Mouse (Mus musculus) intestine, postnatal 0 days (tissue): ENCODE measurements at regions not wholly inside any gene's neighbourhood (a gene's known extent, or its start where the extent isn't known, plus 50 kb on each side); places are given as distances from the start of the nearest gene placed in this dataset.

Experiments
- ATAC-seq: fragments of 200-750 bp; cut with Nextera tagmentation; 2 replicates; pipeline ENCODE4 v1.8.0; 2017; ENCODE audit warnings: mild to moderate bottlenecking, moderate TSS enrichment, moderate library complexity
- H3K27ac ChIP-seq: fragments of 300-500 bp; sonication (generic); 2 replicates; pipeline ENCODE4 v1.5.1; 2014; ENCODE audit warnings: mild to moderate bottlenecking, low read depth, low read length, moderate library complexity
- H3K27me3 ChIP-seq: fragments of 300-500 bp; sonication (generic); replicated peaks from 2 replicates; pipeline ENCODE4 v1.6.1; 2014; ENCODE audit warnings: low read length, mixed read lengths; ENCODE audit not compliant: control insufficient read depth, insufficient read depth
- H3K36me3 ChIP-seq: fragments of 300-500 bp; sonication (generic); 2 replicates; pipeline ENCODE4 v1.6.1; 2014; ENCODE audit warnings: mild to moderate bottlenecking, moderate library complexity; ENCODE audit not compliant: control insufficient read depth, insufficient read depth
- H3K4me1 ChIP-seq: fragments of 300-500 bp; sonication (generic); replicated peaks from 2 replicates; pipeline ENCODE4 v1.6.1; 2014; ENCODE audit warnings: antibody characterized with exemption, low read length, mixed read lengths; ENCODE audit not compliant: control insufficient read depth, insufficient read depth
- H3K4me2 ChIP-seq: fragments of 300-500 bp; sonication (generic); replicated peaks from 2 replicates; pipeline ENCODE4 v1.6.1; 2014; ENCODE audit warnings: low read depth, mild to moderate bottlenecking, moderate library complexity
- H3K4me3 ChIP-seq: fragments of 300-500 bp; sonication (generic); 2 replicates; pipeline ENCODE4 v1.5.1; 2014; ENCODE audit warnings: low read depth, low read length
- H3K9ac ChIP-seq: fragments of 300-500 bp; sonication (generic); 2 replicates; pipeline ENCODE4 v1.6.1; 2014; ENCODE audit warnings: mild to moderate bottlenecking, low read depth, low read length
- H3K9me3 ChIP-seq: fragments of 300-500 bp; sonication (generic); 2 replicates; pipeline ENCODE4 v1.6.1; 2016; ENCODE audit warnings: mixed run types; ENCODE audit not compliant: control insufficient read depth
- CTCF ChIP-seq: sonication (generic); IDR thresholded peaks from 2 replicates; pipeline ENCODE4 v1.5.1; 2016; ENCODE audit warnings: low read depth, mild to moderate bottlenecking, control low read depth, antibody characterized with exemption, moderate library complexity
- WGBS: fragments of 180-500 bp; shearing (Covaris S2); extraction: QIAGEN DNeasy Blood & Tissue Kit; methylation state at CpG from one replicate; pipeline ENCODE4 v1.1.7; 2014; 5-methylcytosine and 5-hydroxymethylcytosine counted together

DNA sequence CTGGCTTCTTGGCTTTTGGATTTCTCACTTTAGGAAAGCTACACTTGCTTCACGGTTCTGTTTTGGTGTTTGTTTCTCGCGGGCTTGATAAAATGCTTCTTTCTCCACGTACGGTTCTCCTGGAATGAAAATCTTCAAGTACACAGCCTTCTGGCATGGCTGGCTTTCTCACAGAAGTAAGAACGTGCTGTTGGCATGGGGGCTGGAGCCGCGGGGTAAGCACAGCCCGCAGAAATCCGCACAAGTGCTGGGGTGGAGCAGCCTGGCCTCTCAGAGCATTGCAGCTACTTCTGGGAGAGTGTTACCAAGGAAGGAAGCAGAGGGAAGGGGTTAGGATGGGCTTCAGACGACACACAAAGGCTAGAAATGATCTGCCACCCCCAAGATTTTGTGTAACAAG is 510.2 kb downstream of the Plcl1 start:
- 0 out of 2 replicates have a peak, but pooled peaks cover 5% of the 10 kb centered on the region for H3K4me1 ChIP-seq
- no peaks in the 10 kb centered on the region for H3K27me3 ChIP-seq
- no peak overlapping the region for H3K9ac ChIP-seq
- TF ChIP-seq CTCF: no peak
- no peaks in the 10 kb centered on the region for H3K36me3 ChIP-seq
- no peak for ATAC-seq
- H3K9me3 ChIP-seq: no peaks in the 10 kb centered on the region
- H3K27ac ChIP-seq: no peak overlapping the region
- H3K4me3 ChIP-seq: no peak overlapping the region
- WGBS: 57% methylated on average over 11 of the region's 11 CpGs
- no peak overlapping the region for H3K4me2 ChIP-seq

DNA sequence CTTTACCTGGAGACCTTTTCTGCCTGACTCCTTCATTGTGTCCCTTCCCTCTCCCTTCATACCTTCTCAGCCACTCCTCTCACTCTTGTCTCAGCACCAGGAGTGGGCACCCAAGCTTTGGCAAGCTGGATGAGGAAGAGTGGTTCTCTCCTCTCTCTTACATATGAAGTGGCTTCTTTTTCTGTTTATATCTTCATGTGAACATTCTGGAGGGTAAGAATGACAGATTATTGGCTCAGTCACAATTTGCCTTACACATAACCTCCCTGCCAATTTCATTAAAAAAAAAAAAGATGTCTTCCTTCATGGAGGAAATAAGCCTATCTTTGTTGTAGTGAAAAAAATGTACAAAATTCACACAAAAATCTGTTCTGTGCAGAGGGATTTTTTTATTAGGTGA is 513.8 kb downstream of the Plcl1 start:
- Histone ChIP-seq H3K4me3 (no peak overlapping the region), H3K9me3 (no peaks in the 10 kb centered on the region), H3K4me1 (no peaks in the 10 kb centered on the region), H3K27ac (no peak overlapping the region), H3K4me2 (no peak overlapping the region), H3K36me3 (no peaks in the 10 kb centered on the region), H3K27me3 (no peaks in the 10 kb centered on the region), H3K9ac (no peak overlapping the region)
- ATAC-seq: no peak
- no peak for TF ChIP-seq CTCF

DNA sequence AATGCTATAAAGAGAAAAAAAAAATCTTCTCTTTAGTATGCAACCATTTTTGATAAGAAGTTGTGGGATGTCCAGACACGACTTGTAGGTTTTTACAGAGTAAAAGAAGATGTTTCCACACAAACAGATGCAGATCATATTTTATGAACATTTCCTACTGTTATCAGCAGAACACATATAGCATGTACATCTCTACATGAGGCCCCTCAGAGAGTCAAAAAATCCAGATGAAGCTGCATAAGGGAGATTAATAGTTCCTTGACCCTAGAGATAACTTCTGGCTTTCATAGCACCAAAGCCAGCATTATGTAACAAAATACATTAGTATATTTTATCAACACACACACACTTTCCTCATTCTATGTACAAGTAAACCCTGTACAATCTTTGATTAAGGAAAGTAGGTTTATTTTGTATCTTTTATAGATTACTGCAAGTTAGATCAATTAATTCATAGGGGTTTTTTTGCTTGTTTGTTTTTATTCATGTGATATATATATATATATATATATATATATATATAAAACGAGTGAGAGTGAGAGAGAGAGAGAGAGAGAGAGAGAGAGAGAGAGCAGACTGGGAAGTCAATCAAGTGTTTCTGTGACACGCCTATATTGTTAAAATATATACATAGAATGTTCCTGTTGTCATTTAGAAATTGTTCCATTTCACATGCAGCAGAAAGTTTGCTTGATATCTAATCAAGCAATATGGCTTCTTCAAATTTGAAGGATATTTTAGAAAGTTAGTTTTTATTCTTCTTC is 541.2 kb downstream of the Plcl1 start:
- no peak for ATAC-seq
- no peak for TF ChIP-seq CTCF
- 70% methylated on average over 3 of the region's 3 CpGs for WGBS

DNA sequence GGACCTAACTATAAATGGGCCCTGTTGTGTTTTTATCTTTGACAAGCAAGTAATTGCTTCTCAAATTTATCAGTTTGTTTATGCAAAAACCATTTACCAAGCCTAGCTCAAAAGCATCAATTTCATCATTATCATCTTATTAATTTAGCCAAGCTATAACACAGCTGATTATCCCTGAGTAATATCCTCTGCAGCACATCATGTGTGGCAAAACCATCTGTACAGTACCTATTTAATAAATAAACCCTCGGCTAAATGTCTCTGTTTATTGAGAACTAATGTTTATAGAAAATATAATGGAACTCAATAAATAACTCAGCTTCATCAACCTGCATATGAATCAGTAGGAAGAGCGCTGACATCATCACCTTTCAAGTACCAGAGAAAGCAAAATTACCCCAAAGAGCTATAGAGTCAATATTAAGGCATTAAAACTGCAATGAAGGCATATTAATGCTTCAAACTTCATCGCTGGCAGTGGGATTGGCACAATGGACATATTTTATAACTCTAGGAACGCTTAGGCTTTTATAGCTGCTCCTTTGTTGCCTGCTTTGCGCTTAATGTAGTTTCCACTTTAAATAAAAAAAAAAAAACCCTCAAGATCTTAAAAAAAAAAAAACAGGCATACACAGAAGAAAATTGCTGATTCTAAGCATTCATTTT is 542.0 kb downstream of the Plcl1 start:
- H3K9ac ChIP-seq: no peak overlapping the region
- no peak overlapping the region for H3K4me3 ChIP-seq
- no peaks in the 10 kb centered on the region for H3K9me3 ChIP-seq
- H3K4me1 ChIP-seq: no peaks in the 10 kb centered on the region
- H3K4me2 ChIP-seq: no peak overlapping the region
- WGBS: 77% methylated on average over 5 of the region's 5 CpGs
- H3K27ac ChIP-seq: no peak overlapping the region
- no peaks in the 10 kb centered on the region for H3K27me3 ChIP-seq
- H3K36me3 ChIP-seq: no peaks in the 10 kb centered on the region
- no peak for ATAC-seq
- TF ChIP-seq CTCF: no peak

More for the DNA sequence above, 541.2 kb downstream of the Plcl1 start:
- Histone ChIP-seq H3K27me3 (no peaks in the 10 kb centered on the region), H3K36me3 (no peaks in the 10 kb centered on the region), H3K9me3 (no peaks in the 10 kb centered on the region), H3K4me3 (no peak overlapping the region), H3K9ac (no peak overlapping the region), H3K4me2 (no peak overlapping the region), H3K4me1 (no peaks in the 10 kb centered on the region), H3K27ac (no peak overlapping the region)

DNA sequence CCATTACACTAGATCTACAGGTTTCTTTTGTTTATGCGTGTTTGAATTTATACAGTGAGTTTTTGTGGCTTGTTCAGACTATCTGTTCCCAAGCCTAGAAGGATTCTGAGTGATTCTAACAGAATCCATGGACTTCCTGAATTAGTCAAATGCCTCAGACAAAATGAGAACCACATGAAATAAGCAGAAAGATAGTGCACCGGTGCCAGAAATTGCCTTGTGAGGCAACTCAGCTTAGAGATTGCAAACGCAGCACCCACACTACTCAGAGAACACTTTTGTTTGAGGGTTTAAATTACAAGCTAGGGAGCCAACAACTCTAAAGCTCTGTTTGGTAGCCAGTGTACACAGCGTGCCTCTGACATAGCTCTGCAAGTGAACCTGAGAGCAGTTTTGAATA is 543.9 kb downstream of the Plcl1 start:
- H3K9ac ChIP-seq: no peak overlapping the region
- no peak for TF ChIP-seq CTCF
- no peak for ATAC-seq
- WGBS: 88% methylated on average over 4 of the region's 4 CpGs
- H3K36me3 ChIP-seq: no peaks in the 10 kb centered on the region
- no peaks in the 10 kb centered on the region for H3K4me1 ChIP-seq
- no peak overlapping the region for H3K4me2 ChIP-seq
- H3K4me3 ChIP-seq: no peak overlapping the region
- H3K9me3 ChIP-seq: no peaks in the 10 kb centered on the region
- no peaks in the 10 kb centered on the region for H3K27me3 ChIP-seq
- no peak overlapping the region for H3K27ac ChIP-seq

DNA sequence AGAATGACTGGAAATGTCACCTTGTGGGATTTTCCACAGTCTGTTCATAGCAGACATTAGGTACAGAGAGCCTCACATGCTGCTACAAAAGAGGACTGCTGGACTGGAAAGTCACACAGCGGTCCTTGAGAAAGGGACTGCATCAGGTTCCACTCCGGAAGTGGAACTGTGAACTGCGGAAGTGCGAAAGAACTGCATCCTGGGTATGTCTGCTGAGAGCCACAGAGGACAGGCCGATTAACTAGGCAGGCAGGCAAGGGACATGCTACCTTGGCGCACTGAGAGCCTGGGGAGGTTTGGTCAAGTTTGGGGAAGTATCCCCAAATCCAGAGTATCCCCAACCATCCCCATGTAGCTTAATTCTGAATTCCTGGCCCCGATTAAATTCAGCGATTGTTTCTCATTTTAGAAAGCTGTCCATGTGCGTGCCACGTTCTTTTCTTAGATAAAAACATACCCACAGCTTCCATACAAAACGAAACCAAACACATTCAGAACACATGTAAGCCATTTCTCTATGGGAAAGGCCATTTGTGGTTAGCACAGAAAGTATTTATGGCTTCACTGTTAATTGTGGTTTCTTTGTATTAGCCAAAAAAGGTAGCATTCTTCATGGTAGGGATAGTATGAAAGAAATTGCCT is 552.2 kb downstream of the Plcl1 start:
- no peaks in the 10 kb centered on the region for H3K36me3 ChIP-seq
- no peaks in the 10 kb centered on the region for H3K27me3 ChIP-seq
- H3K27ac ChIP-seq: no peak overlapping the region
- TF ChIP-seq CTCF: no peak
- no peak for ATAC-seq
- 85% methylated on average over 11 of the region's 11 CpGs for WGBS
- no peak overlapping the region for H3K9ac ChIP-seq
- H3K9me3 ChIP-seq: no peaks in the 10 kb centered on the region
- H3K4me3 ChIP-seq: no peak overlapping the region
- no peaks in the 10 kb centered on the region for H3K4me1 ChIP-seq
- no peak overlapping the region for H3K4me2 ChIP-seq
